Mouse (Mus musculus) small intestine, adult 2 months (tissue): ENCODE data around the gene Cntn4.

Experiments
- CTCF ChIP-seq: fragments of 200-500 bp; IDR thresholded peaks from 2 replicates; pipeline ENCODE4 v1.5.1; 2012; ENCODE audit warnings: low read depth, mild to moderate bottlenecking, control low read depth, inconsistent platforms, low read length, moderate library complexity, mixed read lengths; ENCODE audit not compliant: insufficient replicate concordance, insufficient read length; ENCODE audit errors: extremely low read depth
- POLR2A ChIP-seq: fragments of 200-500 bp; IDR thresholded peaks from 2 replicates; pipeline ENCODE4 v1.6.1; 2012; ENCODE audit warnings: low read depth, mild to moderate bottlenecking, control low read depth, inconsistent platforms, low read length, moderate library complexity

GRCm38 (mm10) chr6:106423471-106423870, 746.0 kb downstream of the Cntn4 start:
- TF ChIP-seq POLR2A (no peak), CTCF (no peak)
